Mouse (Mus musculus) C2C12 (cell line): Measurements from ENCODE around the gene Dram1.

ENCODE experiments used
- CTCF ChIP-seq: IDR thresholded peaks from one replicate; pipeline ENCODE4 v1.5.1; 2011; ENCODE audit not compliant: control insufficient read depth, insufficient read depth, insufficient read length
- MAX ChIP-seq: IDR thresholded peaks from one replicate; pipeline ENCODE4 v1.6.1; 2011; ENCODE audit warnings: mild to moderate bottlenecking, control low read depth
- MYOG ChIP-seq: IDR thresholded peaks from one replicate; pipeline ENCODE4 v1.6.1; 2011; ENCODE audit not compliant: control insufficient read depth, insufficient read length; ENCODE audit errors: extremely low read depth

DNA sequence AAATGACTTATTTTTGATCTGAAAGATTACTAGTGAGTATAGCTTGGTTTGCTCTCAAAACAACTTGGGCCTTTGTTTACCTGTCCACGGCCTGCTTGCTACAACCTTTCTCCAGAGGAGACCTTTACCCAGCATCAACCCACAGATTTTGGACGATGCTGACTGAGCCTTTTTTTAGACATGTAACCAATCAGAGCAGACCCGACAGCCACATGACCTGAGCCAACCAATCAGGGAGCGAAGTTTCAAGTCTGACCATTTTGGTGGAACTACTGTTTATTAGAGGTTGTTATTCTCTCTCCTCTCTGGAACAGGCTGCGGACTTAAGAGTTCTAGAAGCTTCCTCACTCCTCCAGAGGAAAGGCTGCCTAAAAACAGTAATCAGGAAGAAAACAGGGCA lies 57.1 kb downstream of the Dram1 start:
- no peak for TF ChIP-seq CTCF
- TF ChIP-seq MAX = no peak
- no peak for TF ChIP-seq MYOG
